Mouse (Mus musculus) forebrain, postnatal 0 days (tissue): Measurements from ENCODE around the gene Cox20. TPM values are rescaled to one million over a fixed set of nuclear protein-coding genes. Genes with fewer than 3 reads are reported as not detected.

Experiments used
- ATAC-seq: fragments of 200-750 bp; cut with Nextera tagmentation; 2 replicates; pipeline ENCODE4 v1.8.0; 2017; ENCODE audit warnings: mild to moderate bottlenecking, moderate library complexity
- DNase-seq: peaks from one replicate; pipeline ENCODE4 v3.0.0-alpha.2; 2015
- H3K27ac ChIP-seq: fragments of 300-500 bp; sonication (generic); 2 replicates; pipeline ENCODE4 v1.5.1; 2014; ENCODE audit warnings: low read depth, mild to moderate bottlenecking, antibody characterized with exemption, low read length, moderate library complexity, mixed read lengths
- H3K27me3 ChIP-seq: fragments of 300-500 bp; sonication (generic); 2 replicates; pipeline ENCODE4 v1.6.1; 2014; ENCODE audit warnings: mild to moderate bottlenecking, low read length, mixed read lengths; ENCODE audit not compliant: insufficient read depth
- H3K36me3 ChIP-seq: fragments of 300-500 bp; sonication (generic); 2 replicates; pipeline ENCODE4 v1.6.1; 2014; ENCODE audit warnings: mild to moderate bottlenecking, moderate library complexity; ENCODE audit not compliant: insufficient read depth
- H3K4me1 ChIP-seq: fragments of 300-500 bp; sonication (generic); 2 replicates; pipeline ENCODE4 v1.6.1; 2014; ENCODE audit warnings: antibody characterized with exemption; ENCODE audit not compliant: insufficient read depth
- H3K4me2 ChIP-seq: fragments of 300-500 bp; sonication (generic); 2 replicates; pipeline ENCODE4 v1.6.1; 2014; ENCODE audit warnings: low read depth, mild to moderate bottlenecking, moderate library complexity
- H3K4me3 ChIP-seq: fragments of 300-500 bp; sonication (generic); 2 replicates; pipeline ENCODE4 v1.5.1; 2014; ENCODE audit warnings: low read depth, low read length, mixed read lengths
- H3K9ac ChIP-seq: fragments of 300-500 bp; sonication (generic); 2 replicates; pipeline ENCODE4 v1.6.1; 2014; ENCODE audit warnings: mild to moderate bottlenecking
- H3K9me3 ChIP-seq: fragments of 300-500 bp; sonication (generic); 2 replicates; pipeline ENCODE4 v1.6.1; 2016; ENCODE audit warnings: low read length
- CTCF ChIP-seq: sonication (generic); IDR thresholded peaks from 2 replicates; pipeline ENCODE4 v1.5.1; 2016; ENCODE audit warnings: antibody characterized with exemption, control low read depth, low read depth
- WGBS: fragments of 180-500 bp; shearing (Covaris S2); extraction: QIAGEN DNeasy Blood & Tissue Kit; methylation state at CpG from one replicate; pipeline ENCODE4 v1.1.7; 2014; 5-methylcytosine and 5-hydroxymethylcytosine counted together
- polyA plus RNA-seq: library from polyadenylated mRNA; unstranded; fragments of >200 nt; fragmentation: Nextera tagmentation; extraction: Ambion mirVana; gene quantifications from 2 replicates; pipeline ENCODE4 v1.2.1, GENCODE M21; 2015
- total RNA-seq: library from RNA; depleted of rRNA; stranded (reverse); fragments of >200 nt; gene quantifications from 2 replicates; pipeline ENCODE4 v1.2.3, GENCODE M21; 2014

The Cox20 gene
- total and polyA plus RNA-seq, 2 experiments from 2014 or later, result 46.3 to 111 TPM

DNA sequence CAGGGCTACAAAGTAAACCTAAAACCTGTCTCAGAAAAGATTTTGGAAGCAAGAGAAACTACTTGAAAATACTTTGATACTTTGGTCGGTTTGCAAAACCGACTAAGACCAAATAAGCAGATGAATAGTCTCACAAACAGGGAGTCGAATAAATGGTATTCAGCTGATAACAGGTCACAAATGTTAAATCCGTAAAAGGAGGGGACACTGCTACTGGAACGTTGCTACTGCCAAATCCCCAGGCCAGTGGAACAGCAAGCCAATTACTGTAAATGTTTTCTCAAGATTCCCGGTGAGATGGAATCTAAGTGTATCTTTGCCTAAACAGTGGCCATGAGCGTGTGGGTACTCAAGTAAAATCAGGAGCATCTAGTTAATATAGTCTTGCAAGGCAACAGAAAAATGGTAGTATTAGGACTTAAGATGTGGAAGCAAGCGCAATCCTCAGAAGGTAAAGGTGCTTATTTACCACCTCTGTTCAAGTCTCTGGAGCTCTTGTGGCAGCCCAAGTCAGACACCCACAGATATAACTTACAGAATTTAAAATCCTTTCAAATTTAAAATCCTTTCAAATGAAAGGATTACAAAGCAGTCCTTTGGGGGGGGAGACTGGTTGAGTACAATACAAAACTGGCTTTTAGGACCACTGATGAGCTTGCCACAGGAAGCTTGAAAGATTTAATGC is 1.2 kb downstream of the Cox20 start:
- H3K9ac ChIP-seq, result peak overlapping the region; percentile 98
- H3K4me2 ChIP-seq, result peak overlapping the region; percentile 54
- peak overlapping the region; percentile 100 for H3K27ac ChIP-seq
- H3K4me3 ChIP-seq, result peak overlapping the region; percentile 62
- DNase-seq, result no peak
- WGBS, result 17% methylated on average over 8 of the region's 8 CpGs
- TF ChIP-seq CTCF, result no peak
- no peaks in the 10 kb centered on the region for H3K9me3 ChIP-seq
- no peaks in the 10 kb centered on the region for H3K27me3 ChIP-seq
- no peak for ATAC-seq
- H3K4me1 ChIP-seq, result peaks cover 22% of the 10 kb centered on the region
- peaks cover 33% of the 10 kb centered on the region for H3K36me3 ChIP-seq

- Histone ChIP-seq H3K27ac (peak overlapping the region; percentile 100; the same call in 1 of the 2 replicates), H3K4me3 (peak overlapping the region; percentile 62; the same call in 1 of the 2 replicates), H3K9me3 (no peaks in the 10 kb centered on the region), H3K4me1 (peaks cover 22% of the 10 kb centered on the region), H3K36me3 (peaks cover 33% of the 10 kb centered on the region), H3K27me3 (no peaks in the 10 kb centered on the region), H3K9ac (peak overlapping the region; percentile 98; the same call in 1 of the 2 replicates), H3K4me2 (peak overlapping the region; percentile 54)
- DNase-seq (no peak), ATAC-seq (no peak)
- 33% methylated on average over 5 of the region's 5 CpGs for WGBS
- TF ChIP-seq CTCF, result no peak
Measured at GRCm38 (mm10) chr1:178320723-178321590, 2.0 kb downstream of the Cox20 start.

GRCm38 (mm10) chr1:178321730-178322357 is 2.9 kb downstream of the Cox20 start:
- no peak overlapping the region; the same call in 1 of the 2 replicates for H3K4me2 ChIP-seq
- H3K36me3 ChIP-seq, result peaks cover 33% of the 10 kb centered on the region
- no peak for ATAC-seq
- TF ChIP-seq CTCF, result no peak
- H3K9ac ChIP-seq, result no peak overlapping the region
- no peaks in the 10 kb centered on the region for H3K27me3 ChIP-seq
- H3K4me3 ChIP-seq, result no peak overlapping the region
- DNase-seq, result no peak
- H3K4me1 ChIP-seq, result peaks cover 20% of the 10 kb centered on the region
- no peaks in the 10 kb centered on the region for H3K9me3 ChIP-seq
- WGBS, result 42% methylated on average over 4 of the region's 4 CpGs
- H3K27ac ChIP-seq, result no peak overlapping the region

DNA sequence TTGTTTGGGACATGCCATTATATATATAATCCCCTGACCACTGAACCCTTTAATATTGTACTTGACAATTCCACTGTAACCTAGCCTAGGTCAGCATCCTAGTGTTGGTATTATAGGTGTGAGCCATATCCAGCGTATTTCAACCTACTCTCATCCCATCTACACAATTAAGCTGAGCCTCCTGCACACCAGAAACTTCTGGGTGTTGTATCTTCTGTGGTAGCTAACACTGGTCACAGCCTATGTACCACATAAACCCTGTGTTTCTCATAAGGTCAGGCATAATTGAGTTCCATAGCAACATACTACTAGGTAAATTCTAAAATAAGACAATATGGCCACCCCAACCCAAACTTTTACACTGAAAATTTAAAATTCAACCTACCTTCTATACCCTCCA is 4.3 kb downstream of the Cox20 start:
- H3K4me2 ChIP-seq, result no peak overlapping the region
- H3K36me3 ChIP-seq, result peaks cover 44% of the 10 kb centered on the region
- DNase-seq, result no peak
- 82% methylated on average over 1 of the region's 1 CpGs for WGBS
- H3K27ac ChIP-seq, result no peak overlapping the region
- H3K27me3 ChIP-seq, result no peaks in the 10 kb centered on the region
- TF ChIP-seq CTCF, result no peak
- H3K9me3 ChIP-seq, result no peaks in the 10 kb centered on the region
- peaks cover 14% of the 10 kb centered on the region for H3K4me1 ChIP-seq
- no peak overlapping the region for H3K4me3 ChIP-seq
- no peak overlapping the region for H3K9ac ChIP-seq
- no peak for ATAC-seq

DNA sequence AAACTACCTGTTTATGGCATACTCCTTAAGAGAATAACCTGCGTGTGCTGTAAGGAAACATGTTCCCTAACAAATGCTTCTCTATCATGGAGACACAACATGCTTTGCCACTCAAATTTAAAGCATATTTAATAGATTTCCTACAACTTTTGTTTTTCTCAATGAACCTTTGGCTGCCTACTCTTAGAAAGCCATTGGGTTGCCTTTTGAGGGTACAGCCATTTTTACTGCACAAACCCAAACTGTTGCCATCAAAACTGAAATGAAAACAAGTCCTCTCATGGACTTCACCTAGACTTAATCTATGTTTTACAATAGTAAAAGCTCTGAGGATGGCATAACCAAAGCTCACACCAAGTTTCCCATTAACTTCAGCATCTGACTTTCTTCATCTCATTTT is 5.6 kb downstream of the Cox20 start:
- no peak overlapping the region for H3K4me3 ChIP-seq
- no peaks in the 10 kb centered on the region for H3K9me3 ChIP-seq
- peaks cover 14% of the 10 kb centered on the region for H3K4me1 ChIP-seq
- no peak for ATAC-seq
- H3K27ac ChIP-seq, result no peak overlapping the region
- H3K4me2 ChIP-seq, result no peak overlapping the region
- H3K9ac ChIP-seq, result no peak overlapping the region
- TF ChIP-seq CTCF, result no peak
- H3K27me3 ChIP-seq, result no peaks in the 10 kb centered on the region
- peaks cover 50% of the 10 kb centered on the region for H3K36me3 ChIP-seq
- WGBS, result 89% methylated on average over 1 of the region's 1 CpGs
- no peak for DNase-seq

DNA sequence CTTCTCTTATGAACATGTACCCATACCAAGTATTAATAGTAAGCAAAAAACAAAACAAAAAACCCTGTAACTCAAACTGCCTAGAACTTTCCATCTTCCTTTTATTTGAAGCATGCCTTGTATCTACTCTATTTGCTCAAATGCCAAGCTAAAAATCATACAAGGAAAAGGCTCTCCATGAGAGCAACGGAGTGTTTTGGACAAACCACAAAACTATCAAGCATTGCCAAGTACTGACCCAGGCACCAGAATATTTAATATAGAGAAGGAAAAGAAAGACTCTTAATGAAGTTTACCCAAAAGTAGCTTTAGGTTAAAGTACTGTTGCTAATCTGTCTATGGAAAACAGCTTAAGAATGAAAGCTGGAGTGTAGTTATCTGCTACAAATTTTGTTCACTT is 7.4 kb downstream of the Cox20 start:
- H3K9ac ChIP-seq, result no peak overlapping the region
- DNase-seq (no peak), ATAC-seq (no peak)
- H3K27me3 ChIP-seq, result no peaks in the 10 kb centered on the region
- no peak overlapping the region for H3K4me3 ChIP-seq
- H3K4me1 ChIP-seq, result peaks cover 2% of the 10 kb centered on the region; the same call in 1 of the 2 replicates
- H3K36me3 ChIP-seq, result peaks cover 58% of the 10 kb centered on the region
- H3K4me2 ChIP-seq, result no peak overlapping the region
- H3K9me3 ChIP-seq, result no peaks in the 10 kb centered on the region
- TF ChIP-seq CTCF, result no peak
- 76% methylated on average over 1 of the region's 1 CpGs for WGBS
- no peak overlapping the region for H3K27ac ChIP-seq
